Mouse (Mus musculus) lung, adult 2 months (tissue): ENCODE measurements around the gene Slc12a7.
"Not testable (repeated sequence)": the region's sequence is repeated elsewhere in the genome, so short reads cannot be mapped to it uniquely, and the experiment has no call there.

ENCODE experiments used
- CTCF ChIP-seq: fragments of 200-500 bp; IDR thresholded peaks from 2 replicates; pipeline ENCODE4 v1.5.1; 2011; ENCODE audit warnings: mild to moderate bottlenecking, low read length, control low read depth; ENCODE audit not compliant: insufficient read depth
- POLR2A ChIP-seq: fragments of 200-500 bp; IDR thresholded peaks from 2 replicates; pipeline ENCODE4 v1.6.1; 2011; ENCODE audit warnings: low read depth, mild to moderate bottlenecking, control low read depth, low read length, borderline replicate concordance; ENCODE audit errors: extremely low read depth

DNA sequence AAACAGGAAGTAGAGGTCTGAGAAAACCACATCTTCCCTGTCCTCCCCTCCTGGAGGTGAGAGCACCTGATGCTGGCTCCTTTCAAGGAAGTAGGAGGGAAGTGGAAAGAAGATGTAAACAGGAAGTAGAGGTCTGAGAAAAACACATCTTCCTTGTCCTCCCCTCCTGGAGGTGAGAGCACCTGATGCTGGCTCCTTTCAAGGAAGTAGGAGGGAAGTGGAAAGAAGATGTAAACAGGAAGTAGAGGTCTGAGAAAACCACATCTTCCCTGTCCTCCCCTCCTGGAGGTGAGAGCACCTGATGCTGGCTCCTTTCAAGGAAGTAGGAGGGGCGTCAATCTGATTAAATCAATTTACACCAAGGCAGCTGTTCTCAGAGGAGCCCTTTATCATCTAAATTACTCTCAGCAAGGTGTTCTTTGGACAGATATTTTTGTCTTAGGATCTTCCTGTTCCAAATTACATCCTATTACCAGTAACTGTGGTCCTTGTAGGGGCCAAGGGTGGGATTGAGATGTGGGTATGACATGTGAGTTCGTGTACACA lies 7.6 kb downstream of the Slc12a7 start:
- TF ChIP-seq POLR2A, CTCF: not testable (repeated sequence)
